In the genomic region with DNA sequence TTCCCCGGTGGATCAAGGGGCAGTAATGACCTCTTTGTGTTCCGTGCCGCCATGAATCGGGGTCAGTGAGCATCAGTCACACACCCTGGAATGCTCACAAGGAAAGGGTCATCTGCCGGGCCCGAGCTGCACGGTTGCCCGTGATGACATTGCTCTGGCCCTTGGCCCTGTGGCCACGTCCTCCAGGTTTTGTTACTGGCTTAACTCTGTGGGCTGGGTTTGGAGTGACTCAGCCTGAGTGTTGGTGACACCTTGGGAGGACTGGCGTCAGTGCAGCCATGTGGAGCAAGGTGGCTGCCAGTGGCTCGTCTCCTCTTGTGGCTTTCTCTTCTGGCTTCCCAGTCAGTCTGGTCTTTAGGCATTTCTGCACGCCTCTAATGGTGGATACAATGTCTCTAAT, we compare ENCODE assay signal across 12 mouse cellular contexts. TPM values are rescaled to one million over a fixed set of nuclear protein-coding genes. Genes with fewer than 3 reads are reported as not detected.
DNase-seq lines count a peak whose midpoint lies in the region; ATAC-seq and TF ChIP-seq lines count a peak whose summit lies in the region.
"Had no signal": no experiment of that assay in that cellular context is flagged by ENCODE, and none has a peak within 500 bp of the region (broad histone marks: within the 10 kb centered on the region; RNA-seq: fewer than 3 reads in every experiment).

No protein-coding gene starts in this region.

- H3K9me3 ChIP-seq in intestine, postnatal 0 days (ENCODE audit: control insufficient read depth) = no peaks in the 10 kb centered on the region
- H3K9me3 ChIP-seq in intestine, embryonic 15.5 days = no peaks in the 10 kb centered on the region
- H3K9me3 ChIP-seq in kidney, embryonic 16.5 days (ENCODE audit: low read length) = no peaks in the 10 kb centered on the region
- no peaks in the 10 kb centered on the region for H3K9me3 ChIP-seq in forebrain, embryonic 10.5 days
- H3K9me3 ChIP-seq: kidney, embryonic 15.5 days had no signal

- 87% methylated on average over 12 of the region's 12 CpGs for WGBS in intestine, postnatal 0 days
- 92% methylated on average over 12 of the region's 12 CpGs for WGBS in intestine, embryonic 15.5 days
- 71% methylated on average over 12 of the region's 12 CpGs for WGBS in kidney, embryonic 16.5 days
- WGBS in forebrain, embryonic 10.5 days = 89% methylated on average over 12 of the region's 12 CpGs

- no peaks in the 10 kb centered on the region for H3K4me1 ChIP-seq in intestine, postnatal 0 days (replicated peaks; ENCODE audit: control insufficient read depth, insufficient read depth, low read length)
- H3K4me1 ChIP-seq in intestine, embryonic 15.5 days (replicated peaks) = no peaks in the 10 kb centered on the region
- H3K4me1 ChIP-seq in kidney, embryonic 16.5 days (ENCODE audit: insufficient read depth, low read length) = peaks cover 46% of the 10 kb centered on the region
- H3K4me1 ChIP-seq in forebrain, embryonic 10.5 days = peaks cover 12% of the 10 kb centered on the region; the same call in 1 of the 2 replicates

- H3K9ac ChIP-seq in intestine, postnatal 0 days (ENCODE audit: low read depth, low read length) = no peak overlapping the region
- H3K9ac ChIP-seq in intestine, embryonic 15.5 days = no peak overlapping the region
- H3K9ac ChIP-seq in kidney, embryonic 16.5 days (replicated peaks; ENCODE audit: low read length) = no peak overlapping the region
- H3K9ac ChIP-seq: kidney, embryonic 15.5 days had no signal

- no peak for TF ChIP-seq CTCF in intestine, postnatal 0 days (IDR thresholded peaks at IDR 0.05; ENCODE audit: low read depth)

- H3K27me3 ChIP-seq in intestine, postnatal 0 days (replicated peaks; ENCODE audit: control insufficient read depth, insufficient read depth, low read length) = no peaks in the 10 kb centered on the region
- no peaks in the 10 kb centered on the region for H3K27me3 ChIP-seq in intestine, embryonic 15.5 days (replicated peaks)
- no peaks in the 10 kb centered on the region for H3K27me3 ChIP-seq in kidney, embryonic 16.5 days (ENCODE audit: insufficient read depth, low read length)
- H3K27me3 ChIP-seq in forebrain, embryonic 10.5 days (ENCODE audit: poor library complexity, severe bottlenecking) = no peaks in the 10 kb centered on the region
- H3K27me3 ChIP-seq: kidney, embryonic 15.5 days had no signal

- DNase-seq in CD4-positive, CD25-positive, alpha-beta regulatory T cell, adult 2 months (ENCODE audit: low read depth, low spot score) = peak; percentile 18
- DNase-seq in cerebellum, adult 8-10 months = peak; percentile 13
- peak; percentile 45 to 68 for DNase-seq in natural killer cell, adult 2 months (ENCODE audit: low spot score in 2 of 2)
- no peak for DNase-seq in forebrain, embryonic 10.5 days (ENCODE audit: extremely low spot score, low spot score)
- DNase-seq: layer of hippocampus, postnatal 36 days; lung, adult 18-20 months had no signal

- H3K4me2 ChIP-seq in intestine, postnatal 0 days (replicated peaks; ENCODE audit: low read depth) = no peak overlapping the region
- no peak overlapping the region for H3K4me2 ChIP-seq in intestine, embryonic 15.5 days (replicated peaks)
- no peak overlapping the region for H3K4me2 ChIP-seq in kidney, embryonic 16.5 days (replicated peaks; ENCODE audit: low read depth, low read length)
- H3K4me2 ChIP-seq: kidney, embryonic 15.5 days had no signal

- H3K27ac ChIP-seq in intestine, postnatal 0 days (ENCODE audit: low read depth, low read length) = no peak overlapping the region
- no peak overlapping the region for H3K27ac ChIP-seq in intestine, embryonic 15.5 days
- no peak overlapping the region for H3K27ac ChIP-seq in kidney, embryonic 16.5 days (ENCODE audit: low read length)
- H3K27ac ChIP-seq in forebrain, embryonic 10.5 days = no peak overlapping the region
- H3K27ac ChIP-seq: kidney, embryonic 15.5 days had no signal

- H3K4me3 ChIP-seq in intestine, postnatal 0 days (ENCODE audit: low read depth, low read length) = no peak overlapping the region
- H3K4me3 ChIP-seq in intestine, embryonic 15.5 days (replicated peaks) = no peak overlapping the region
- no peak overlapping the region for H3K4me3 ChIP-seq in kidney, embryonic 16.5 days (ENCODE audit: low read length)
- H3K4me3 ChIP-seq in forebrain, embryonic 10.5 days = no peak overlapping the region
- H3K4me3 ChIP-seq: kidney, embryonic 15.5 days had no signal

- H3K36me3 ChIP-seq in intestine, postnatal 0 days (ENCODE audit: control insufficient read depth, insufficient read depth) = no peaks in the 10 kb centered on the region
- H3K36me3 ChIP-seq in intestine, embryonic 15.5 days = no peaks in the 10 kb centered on the region
- H3K36me3 ChIP-seq in kidney, embryonic 16.5 days (ENCODE audit: insufficient read depth, low read length) = no peaks in the 10 kb centered on the region
- 0 out of 2 replicates have a peak, but pooled peaks cover 2% of the 10 kb centered on the region for H3K36me3 ChIP-seq in forebrain, embryonic 10.5 days (replicated peaks)
- H3K36me3 ChIP-seq: kidney, embryonic 15.5 days had no signal

- no peak for ATAC-seq in CD4-positive, CD25-positive, alpha-beta regulatory T cell, adult 4 months
- 0 out of 2 replicates have a peak, but pooled peaks have one; percentile 19 for ATAC-seq in intestine, postnatal 0 days
- no peak for ATAC-seq in intestine, embryonic 15.5 days
- ATAC-seq in kidney, embryonic 16.5 days (ENCODE audit: low FRiP score, low TSS enrichment) = no peak
- ATAC-seq: hindbrain, embryonic 16.5 days had no signal

RNA-seq across cellular contexts. Expression of a gene that starts 34.1 kb away (rescaled TPM):
- polyA plus RNA-seq in CD4-positive, CD25-positive, alpha-beta regulatory T cell, adult 4 months (2017; shearing (Covaris generic)) = 10 to 100 TPM; 47.5 to 63.3 TPM
- 14.9 and 15.1 TPM in 2 replicates for polyA plus RNA-seq in intestine, postnatal 0 days (2015; fragmentation: Nextera tagmentation; extraction: Ambion mirVana)
- polyA plus RNA-seq in intestine, embryonic 15.5 days (2015; fragmentation: Nextera tagmentation; extraction: Ambion mirVana) = 42.9 and 44.5 TPM in 2 replicates
- polyA plus RNA-seq in kidney, embryonic 16.5 days (2015; fragmentation: Nextera tagmentation; extraction: Ambion mirVana) = 69.8 and 71.7 TPM in 2 replicates
- 82.8 and 86.1 TPM in 2 replicates for polyA plus RNA-seq in forebrain, embryonic 10.5 days (2016; fragmentation: Nextera tagmentation; extraction: Ambion mirVana)

RNA-seq across cellular contexts. Expression of a gene that starts 45.0 kb away (rescaled TPM):
- polyA plus RNA-seq in CD4-positive, CD25-positive, alpha-beta regulatory T cell, adult 4 months (2017; shearing (Covaris generic)) = 1 to 10 TPM; 2.4 to 3.4 TPM
- polyA plus RNA-seq in intestine, postnatal 0 days (2015; fragmentation: Nextera tagmentation; extraction: Ambion mirVana) = 6.1 and 6.2 TPM in 2 replicates
- 14.5 and 15.2 TPM in 2 replicates for polyA plus RNA-seq in intestine, embryonic 15.5 days (2015; fragmentation: Nextera tagmentation; extraction: Ambion mirVana)
- polyA plus RNA-seq in kidney, embryonic 16.5 days (2015; fragmentation: Nextera tagmentation; extraction: Ambion mirVana) = 26.8 and 30.2 TPM in 2 replicates
- 27.2 and 27.5 TPM in 2 replicates for polyA plus RNA-seq in forebrain, embryonic 10.5 days (2016; fragmentation: Nextera tagmentation; extraction: Ambion mirVana)

RNA-seq across cellular contexts. Expression of a gene that starts 52.3 kb away (rescaled TPM):
- polyA plus RNA-seq in CD4-positive, CD25-positive, alpha-beta regulatory T cell, adult 4 months (2017; shearing (Covaris generic)) = 100 to 1,000 TPM; 145 to 167 TPM
- polyA plus RNA-seq in intestine, postnatal 0 days (2015; fragmentation: Nextera tagmentation; extraction: Ambion mirVana) = 18.6 and 21.1 TPM in 2 replicates
- 34.6 and 35.4 TPM in 2 replicates for polyA plus RNA-seq in intestine, embryonic 15.5 days (2015; fragmentation: Nextera tagmentation; extraction: Ambion mirVana)
- polyA plus RNA-seq in kidney, embryonic 16.5 days (2015; fragmentation: Nextera tagmentation; extraction: Ambion mirVana) = 53.7 and 55.5 TPM in 2 replicates
- polyA plus RNA-seq in forebrain, embryonic 10.5 days (2016; fragmentation: Nextera tagmentation; extraction: Ambion mirVana) = 28.3 and 31.2 TPM in 2 replicates
